Mouse (Mus musculus) MN1 (cell line): ENCODE data around the gene Hdac11.
"Not testable (repeated sequence)": the region's sequence is repeated elsewhere in the genome, so short reads cannot be mapped to it uniquely, and the experiment has no call there.

ENCODE experiments used
- DNase-seq: peaks from one replicate; pipeline ENCODE4 v3.0.0-alpha.2; 2016; ENCODE audit warnings: low spot score

Hdac11 gene

DNA sequence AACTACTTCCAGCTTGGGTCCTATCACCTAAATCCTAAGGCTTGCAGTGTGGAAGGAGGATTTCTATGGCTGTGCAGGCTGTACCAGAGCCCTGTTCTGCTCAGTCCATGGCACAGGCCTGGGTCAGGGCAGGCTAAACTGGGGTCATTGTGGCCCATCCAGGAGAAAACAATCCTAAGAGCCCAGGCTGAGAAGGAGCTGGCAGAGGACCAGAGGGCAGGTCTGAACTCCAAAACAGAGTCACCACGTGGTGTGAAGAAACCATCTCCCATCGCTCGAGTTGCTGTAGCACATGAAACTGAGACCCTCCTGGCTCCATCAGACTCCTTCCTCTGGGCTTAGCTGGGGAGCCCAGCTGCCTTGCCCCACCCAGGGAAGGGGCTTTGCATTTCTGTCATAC is 48.9 kb downstream of the Hdac11 start:
- no peak for DNase-seq

DNA sequence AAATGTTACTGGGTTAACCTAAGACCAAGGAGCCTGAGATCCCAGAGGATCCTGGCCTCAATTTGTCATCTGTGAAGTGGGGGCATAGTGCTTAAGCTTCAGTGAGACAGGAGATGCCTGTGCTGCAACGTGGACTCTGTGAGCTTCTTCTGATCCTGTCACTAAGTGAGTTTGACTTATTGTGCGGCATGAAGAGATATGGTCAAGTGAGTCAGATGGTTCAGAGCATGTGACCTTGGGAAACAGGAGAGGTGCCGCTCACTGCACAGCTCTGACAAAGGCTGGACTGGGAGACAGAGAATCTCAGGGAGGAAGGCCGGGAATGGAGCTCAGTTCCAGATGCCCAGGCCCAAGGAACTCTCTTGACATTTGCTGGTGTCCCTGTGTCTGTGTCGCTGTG is 49.3 kb downstream of the Hdac11 start:
- no peak for DNase-seq

DNA sequence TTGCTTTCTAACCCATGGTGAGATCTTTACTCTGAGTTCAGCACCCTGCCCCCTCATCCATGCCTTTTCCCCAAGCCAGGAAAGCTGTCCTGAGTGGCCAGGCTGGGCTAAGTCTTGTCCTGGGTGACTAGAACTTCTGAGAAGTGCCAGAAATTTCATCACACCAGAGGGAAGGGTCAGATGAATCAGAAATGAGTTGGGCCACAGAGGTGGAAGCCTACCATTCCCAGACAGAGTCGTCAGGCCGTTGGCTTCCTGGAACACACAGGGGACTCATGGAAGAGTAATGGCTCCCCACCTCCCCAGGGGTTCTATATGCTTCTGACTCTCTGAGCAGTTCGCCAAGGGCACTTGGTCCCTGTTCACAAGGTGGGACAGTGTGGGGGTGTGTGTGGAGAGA is 51.0 kb downstream of the Hdac11 start:
- no peak for DNase-seq

DNA sequence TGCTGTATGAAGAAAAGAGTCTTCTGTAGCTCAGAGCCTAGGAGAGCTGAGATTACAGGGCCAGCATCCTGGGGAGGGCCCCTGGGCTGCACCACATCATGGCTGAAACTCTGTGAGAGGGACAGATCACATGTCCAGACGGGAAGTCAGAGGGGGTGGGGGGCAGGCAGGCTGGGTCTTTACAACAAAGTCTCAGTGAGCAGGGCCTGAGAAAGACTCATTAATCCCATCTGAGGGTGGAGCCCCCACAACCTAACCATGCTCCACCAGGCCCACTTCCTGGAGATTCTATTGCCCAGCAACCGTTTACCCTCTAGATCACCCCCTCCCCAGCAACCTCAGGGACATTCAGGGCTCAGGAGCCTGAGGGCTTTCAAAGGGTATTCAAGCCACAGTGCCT is 53.3 kb downstream of the Hdac11 start:
- DNase-seq = no peak

DNA sequence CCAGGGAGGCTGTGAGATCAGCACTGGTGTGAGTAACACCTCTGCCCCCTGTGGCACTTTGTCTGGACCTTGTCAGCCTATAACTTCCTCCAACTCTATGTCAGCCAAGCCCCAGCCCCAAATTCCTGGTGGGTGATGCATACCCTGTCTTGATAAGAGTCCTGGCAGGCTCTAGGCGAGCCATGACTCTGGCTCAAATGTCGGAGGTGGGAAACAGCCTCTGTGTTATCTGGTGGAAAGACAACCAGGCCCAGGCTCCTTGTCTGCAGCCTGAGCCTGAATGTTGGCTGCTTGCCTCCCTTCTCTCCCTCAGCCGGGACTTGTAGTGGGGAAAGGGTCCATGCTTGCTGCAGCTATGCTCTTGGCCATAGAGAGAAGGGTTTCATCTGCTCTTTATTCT is 54.4 kb downstream of the Hdac11 start:
- peak; percentile 41 for DNase-seq

DNA sequence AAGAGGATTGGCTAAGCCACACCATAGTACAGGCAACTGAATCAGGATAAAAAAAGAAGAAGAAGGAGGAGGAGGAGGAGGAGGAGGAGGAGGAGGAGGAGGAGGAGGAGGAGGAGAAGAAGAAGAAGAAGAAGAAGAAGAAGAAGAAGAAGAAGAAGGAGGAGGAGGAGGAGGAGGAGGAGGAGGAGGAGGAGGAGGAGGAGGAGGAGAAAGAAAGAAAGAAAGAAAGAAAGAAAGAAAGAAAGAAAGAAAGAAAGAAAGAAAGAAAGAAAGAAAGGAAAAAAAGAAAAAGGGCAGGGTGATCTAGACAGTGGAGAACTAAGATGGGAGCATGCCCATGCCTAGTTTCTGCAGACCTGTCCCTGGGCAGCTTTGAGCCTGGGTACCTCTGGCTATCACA is 55.7 kb downstream of the Hdac11 start, which contains the start of gene Fbln2:
Gene Fbln2 (plus strand): TSS at position 301 of the 400 bp plus-strand sequence.
- DNase-seq = not testable (repeated sequence)

DNA sequence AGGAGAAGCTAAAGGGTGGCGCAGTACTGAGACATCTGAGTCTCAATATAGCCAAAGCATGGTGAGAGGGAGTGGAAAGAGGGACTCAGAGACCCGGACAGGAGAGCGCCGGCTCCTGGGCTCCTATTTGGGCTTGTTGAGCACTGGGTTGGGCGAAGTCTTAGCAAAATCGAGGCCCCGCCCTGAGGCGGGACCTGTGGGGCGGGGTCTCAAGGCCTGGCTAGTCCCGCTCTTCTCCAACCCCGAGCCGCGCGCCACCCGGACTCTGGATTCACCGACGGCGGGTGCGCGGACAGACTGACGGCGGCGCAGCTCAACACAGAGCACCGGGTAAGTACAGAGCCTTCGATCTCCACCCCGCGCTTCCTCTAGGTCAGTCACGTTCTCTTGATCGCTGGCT is 56.1 kb downstream of the Hdac11 start:
- DNase-seq = peak; percentile 87

DNA sequence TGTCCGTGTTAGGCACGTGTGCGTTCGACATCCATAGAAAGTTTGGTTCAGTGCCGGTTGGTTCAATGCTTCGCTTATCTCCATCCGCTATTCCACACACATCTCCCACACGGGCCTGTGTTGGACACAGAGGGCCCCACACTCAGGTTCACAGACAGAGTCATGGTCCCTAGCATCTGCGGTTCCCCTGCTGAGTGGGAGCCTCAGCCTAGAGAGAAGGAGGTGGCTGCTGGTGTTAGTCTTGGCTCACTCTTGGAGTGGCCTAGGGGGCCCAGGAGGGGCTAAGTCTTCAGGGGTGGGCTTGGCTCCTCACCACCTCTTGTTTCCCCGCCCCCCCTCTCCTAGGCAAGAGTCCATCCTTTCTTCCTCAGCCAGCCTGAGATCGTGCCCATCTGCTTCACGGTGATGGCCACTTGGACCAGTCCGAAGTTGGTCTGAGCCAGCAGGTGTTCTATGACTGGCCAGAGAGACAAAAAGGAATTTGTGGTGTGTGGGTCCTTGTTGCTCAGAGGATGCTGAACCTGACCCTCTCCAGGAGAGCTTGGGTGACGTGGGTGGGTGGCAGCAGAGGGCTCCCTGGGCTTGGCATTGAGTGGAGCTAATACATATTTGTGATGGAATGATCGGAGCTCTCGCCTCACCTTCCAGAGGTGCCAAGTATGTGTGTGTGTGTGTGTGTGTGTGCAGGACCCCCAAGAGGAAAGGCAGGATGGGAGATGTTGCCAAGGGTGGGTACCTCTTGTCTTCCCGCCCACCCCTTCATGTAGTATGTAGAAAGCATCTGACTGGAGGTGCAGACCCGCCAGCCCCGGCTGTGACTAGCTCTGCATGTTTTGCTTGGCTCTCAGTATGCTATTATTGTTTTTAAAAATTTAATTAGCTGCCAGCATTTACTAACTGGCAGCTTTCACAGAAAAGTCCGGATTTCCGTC is 57.1 kb downstream of the Hdac11 start:
- DNase-seq = peak; percentile 36

DNA sequence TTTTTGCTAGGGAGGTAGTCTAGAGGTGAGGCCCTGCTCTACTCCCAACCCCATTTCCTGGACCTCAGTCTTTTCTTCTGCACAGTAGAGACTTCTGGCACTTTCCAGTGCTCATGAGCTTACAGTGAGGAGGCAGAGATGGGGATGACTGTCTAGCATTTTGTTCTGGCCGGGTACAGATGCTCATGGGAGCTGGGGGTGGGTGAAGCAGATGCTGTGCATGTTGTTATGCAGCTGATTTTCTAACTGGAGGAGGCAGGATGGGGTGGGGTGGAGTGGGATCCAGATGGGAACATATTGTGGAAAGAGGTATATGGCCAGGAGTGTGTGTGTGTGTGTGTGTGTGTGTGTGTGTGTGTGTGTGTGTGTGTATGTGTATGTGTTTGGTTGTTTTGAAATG is 59.0 kb downstream of the Hdac11 start:
- no peak for DNase-seq

DNA sequence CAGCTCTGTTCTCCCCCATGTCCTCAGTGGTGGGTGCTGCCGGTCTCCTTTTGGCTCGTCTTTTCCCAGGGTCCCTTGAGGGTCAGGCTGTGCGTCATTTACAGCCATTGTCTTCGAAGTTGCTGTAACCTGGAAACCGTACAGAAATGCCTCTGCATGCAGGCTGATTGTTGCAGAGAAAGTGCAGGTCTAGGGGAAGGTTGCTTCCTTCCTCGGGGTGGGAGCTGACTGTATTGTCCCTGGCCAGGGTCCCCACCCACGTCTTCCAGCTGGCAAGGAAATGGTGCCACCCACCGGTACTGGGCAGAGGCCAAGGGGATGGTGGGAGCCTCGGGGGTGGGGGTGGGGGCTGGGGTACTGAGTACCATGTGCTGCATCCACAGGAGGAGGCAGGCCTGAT is 62.0 kb downstream of the Hdac11 start:
- no peak for DNase-seq

DNA sequence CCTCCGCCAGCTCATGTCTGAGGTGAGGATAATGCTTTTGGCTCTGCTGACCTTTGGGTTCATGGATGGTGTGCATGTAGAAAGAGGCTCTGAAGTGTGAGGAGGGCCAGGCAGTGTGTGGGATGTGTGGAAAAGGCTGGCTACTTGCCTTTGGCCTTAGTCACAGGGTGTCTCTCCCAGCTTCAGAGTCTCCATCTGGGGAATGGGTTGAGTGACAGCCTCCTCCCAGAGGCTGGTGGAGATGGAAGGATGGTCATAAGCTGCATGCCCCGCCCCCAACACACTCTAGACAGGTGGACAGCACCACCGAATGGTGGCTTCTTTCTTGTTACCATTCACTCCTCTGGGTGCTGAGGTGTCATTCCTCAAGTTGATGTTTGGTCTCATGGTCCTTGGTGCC is 62.4 kb downstream of the Hdac11 start:
- no peak for DNase-seq

DNA sequence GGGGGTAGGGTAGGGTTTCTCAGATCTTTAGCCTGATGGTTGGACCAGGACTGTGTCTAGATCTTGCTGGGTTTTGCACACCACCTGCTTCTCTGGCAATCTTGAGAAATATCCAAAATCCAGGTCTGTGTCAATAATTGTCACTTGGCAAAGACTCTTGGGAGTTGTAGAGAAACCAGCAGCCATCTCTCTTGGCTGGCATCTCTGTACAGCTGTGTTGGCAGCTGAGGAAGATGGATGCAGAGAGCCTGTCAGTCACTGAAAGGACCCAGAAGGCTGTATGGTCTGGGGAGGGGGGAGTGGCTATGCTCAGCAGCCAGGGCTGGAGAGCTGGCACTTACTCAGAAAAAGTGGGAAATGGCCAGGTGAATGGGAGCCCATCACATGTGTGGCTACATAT is 63.6 kb downstream of the Hdac11 start:
- DNase-seq = peak; percentile 48

DNA sequence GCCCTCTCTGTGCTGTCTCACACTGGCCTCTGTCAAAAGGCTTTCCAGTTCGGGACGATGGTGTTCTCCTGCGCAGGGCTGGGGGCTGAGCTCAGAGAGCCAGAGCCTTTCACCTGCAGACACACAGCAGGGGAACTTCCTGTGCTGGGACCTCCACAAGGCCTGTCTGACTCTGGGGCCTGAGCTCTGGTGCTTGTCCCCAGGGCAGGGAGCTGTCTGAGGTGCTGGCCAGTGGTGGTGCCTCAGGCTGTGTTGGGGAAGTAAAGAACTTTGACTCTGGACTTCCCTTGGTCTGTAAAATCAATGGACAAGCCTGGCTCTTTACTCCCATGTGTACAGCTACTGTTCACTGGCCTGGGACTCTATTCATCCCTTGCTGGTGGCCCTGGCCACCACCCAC is 64.6 kb downstream of the Hdac11 start:
- no peak for DNase-seq

DNA sequence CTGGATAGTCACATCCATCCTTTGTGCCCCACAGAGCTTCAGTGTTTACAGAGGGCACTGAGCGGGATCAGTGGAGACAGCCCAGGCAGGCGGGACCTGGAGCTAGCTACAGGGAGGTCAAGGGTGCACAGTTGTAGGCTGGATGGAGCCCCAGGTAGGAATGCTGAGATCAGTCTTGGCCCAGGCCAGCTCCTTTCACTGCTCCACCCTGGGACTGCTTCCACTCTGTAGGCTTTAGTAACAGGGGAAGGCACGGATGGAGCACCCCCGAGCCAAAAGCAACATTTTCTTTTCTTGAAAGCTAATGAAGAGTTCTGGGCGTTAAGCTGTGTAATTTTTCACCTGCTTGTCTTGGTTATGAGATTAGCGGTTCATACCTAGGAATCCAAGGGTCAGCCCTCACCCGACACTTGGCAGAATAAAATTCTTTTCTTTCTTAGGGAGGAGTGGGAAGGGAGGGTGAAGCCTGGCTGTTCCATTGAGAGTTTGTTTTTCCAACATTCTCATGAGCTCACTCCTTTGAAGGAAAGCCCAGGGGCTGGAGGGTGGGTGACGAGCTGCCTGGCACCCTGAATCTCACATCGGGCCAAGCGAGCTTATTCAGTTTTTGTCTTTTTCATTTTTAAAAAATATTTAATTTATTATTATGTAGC is 66.4 kb downstream of the Hdac11 start:
- DNase-seq = no peak
